Mouse (Mus musculus): ENCODE measurements at regions not wholly inside any gene's neighbourhood (a gene's known extent, or its start where the extent isn't known, plus 50 kb on each side); places are given as distances from the start of the nearest gene placed in this dataset.
"Not testable (repeated sequence)": the region's sequence is repeated elsewhere in the genome, so short reads cannot be mapped to it uniquely, and the experiment has no call there.

DNA sequence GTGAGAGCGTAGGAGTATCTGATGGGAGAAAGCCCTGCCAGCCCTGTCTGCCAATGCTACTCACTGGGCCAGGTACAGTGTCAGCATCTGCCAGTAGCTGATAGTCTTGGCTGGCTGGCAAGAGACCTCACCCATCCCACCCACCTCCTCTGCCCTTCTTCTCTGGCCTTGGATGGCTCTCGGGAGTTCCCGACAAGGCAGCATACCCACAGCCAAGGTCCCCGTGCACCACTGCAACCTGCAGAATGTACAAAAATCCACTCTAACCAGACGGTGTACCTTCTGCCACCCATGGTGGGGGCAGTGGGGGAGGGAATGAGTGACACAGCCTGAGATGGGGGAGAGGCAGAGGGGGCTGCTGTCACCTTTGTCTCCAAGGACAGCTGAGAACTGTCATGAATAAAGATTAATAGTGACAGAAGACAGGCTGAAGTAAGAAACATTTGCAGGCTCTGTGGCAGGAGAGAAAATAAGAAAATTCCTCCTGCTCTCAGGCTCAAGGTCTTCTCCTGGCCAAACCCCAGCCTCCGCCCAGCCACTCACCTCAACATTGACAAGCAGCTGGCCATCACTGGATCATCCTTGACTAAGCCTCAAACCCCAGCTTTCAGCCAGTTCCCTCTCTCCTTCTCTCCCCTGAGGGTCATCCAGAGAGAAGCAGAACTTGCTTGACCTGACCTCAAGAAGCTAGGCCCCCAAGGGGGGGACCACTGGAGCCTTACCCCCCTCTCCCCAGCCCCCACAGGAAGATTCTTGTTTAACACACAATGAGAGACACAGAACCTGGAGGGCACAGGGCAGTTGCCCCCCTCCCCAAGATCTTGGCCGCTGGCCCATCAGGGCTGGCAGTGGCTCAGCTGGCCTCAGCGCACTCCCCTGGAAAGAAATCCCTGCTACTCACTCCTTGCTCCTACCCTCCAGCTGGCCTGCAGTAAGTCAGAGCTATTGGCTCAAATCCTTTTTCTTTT is 73.7 kb downstream of the Cpn2 start:
- DNase-seq: peak; percentile 70

DNA sequence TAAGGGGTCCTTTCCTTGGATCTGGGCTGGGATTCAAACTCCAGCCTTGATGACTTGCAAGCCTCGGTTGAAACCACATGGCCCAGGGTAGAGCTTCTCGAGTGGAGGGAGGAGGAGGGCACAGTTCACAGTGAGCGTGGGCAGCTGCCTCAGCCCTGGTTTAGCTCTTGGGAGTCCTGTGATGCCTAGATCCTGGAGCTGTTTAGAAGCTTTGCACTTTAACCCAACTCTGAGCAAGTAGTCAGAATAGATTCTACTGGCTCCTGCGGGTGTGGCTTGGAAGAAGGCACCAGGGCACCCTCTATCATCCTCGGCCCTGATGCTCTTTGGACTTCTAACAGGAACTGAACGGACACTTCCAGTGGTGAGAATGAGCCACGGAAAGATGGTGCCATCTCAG is 72.5 kb downstream of the Cpn2 start:
- peak; percentile 16 for DNase-seq

DNA sequence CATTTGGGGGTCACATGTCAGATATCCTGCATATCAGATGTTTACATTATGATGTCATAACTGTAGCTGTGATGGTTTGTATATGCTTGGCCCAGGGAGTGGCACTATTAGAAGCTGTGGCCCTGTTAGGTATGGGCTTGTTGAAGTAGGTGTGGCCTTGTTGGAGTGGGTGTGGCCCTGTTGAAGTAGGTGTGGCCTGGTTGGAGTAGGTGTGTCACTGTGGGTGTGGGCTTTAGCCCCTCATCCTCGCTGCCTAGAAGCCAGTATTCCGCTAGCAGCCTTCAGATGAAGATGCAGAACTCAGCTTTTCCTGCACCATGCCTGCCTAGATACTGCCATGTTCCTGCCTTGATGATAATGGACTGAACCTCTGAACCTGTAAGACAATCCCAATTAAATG is 71.4 kb downstream of the Cpn2 start:
- DNase-seq: not testable (repeated sequence)

DNA sequence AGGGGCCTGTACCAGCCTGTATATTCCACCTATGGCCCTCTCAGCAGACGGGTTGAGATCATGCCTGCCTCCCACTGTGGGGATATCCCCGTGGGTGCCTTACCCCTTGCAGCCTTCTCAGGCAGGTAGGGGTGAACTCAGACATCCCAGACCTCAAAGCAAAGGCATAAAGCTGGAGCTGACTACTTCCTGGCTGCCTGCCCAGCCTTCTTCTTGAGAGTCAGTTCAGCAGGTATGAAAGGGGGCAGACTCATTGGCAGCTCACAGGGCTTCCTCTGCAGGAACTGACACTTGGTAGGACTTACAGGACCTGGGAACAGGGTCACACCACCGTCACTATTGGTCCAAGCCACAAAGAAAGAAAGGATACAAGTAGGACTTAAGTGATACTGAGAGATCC is 69.9 kb downstream of the Cpn2 start:
- no peak for DNase-seq

DNA sequence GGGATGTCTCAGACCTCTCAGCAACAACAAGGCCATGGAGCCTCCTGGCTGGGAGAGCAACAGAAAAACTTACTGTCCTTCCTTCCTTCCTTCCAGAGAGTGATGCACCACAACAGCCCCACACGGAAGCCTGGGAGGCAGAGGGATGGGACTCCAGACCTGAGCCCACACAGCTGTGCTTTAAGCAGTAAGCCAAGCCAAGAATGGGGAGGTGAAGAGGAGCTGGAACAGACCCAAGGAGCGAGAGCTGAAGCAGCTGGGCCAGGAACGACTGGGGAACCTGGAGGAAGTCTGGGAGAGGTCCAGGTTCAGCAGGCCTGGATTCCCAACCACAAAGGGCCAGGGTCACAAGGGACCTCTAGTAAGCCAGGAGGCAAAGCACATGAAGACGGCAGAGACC is 67.5 kb downstream of the Cpn2 start:
- DNase-seq: no peak

DNA sequence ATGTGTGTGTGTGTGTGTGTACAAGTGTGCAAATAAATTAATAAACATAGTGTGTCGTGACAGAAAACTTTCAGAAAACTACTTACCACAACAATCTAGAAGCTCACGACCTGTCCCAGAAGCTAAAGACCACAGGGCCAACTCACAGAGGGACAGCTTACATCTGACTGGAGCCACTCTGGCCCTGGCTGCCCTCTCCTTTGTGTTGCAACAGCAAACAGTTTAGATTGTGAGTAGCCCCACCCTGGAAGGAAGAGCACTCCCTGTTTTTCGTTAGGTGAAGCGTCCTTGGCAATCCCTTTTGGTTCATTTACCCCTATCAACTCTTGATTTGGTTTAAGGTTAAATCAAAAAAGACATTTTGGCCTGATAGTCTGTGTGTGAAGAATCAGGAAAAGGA is 63.2 kb downstream of the Cpn2 start:
- no peak for DNase-seq

DNA sequence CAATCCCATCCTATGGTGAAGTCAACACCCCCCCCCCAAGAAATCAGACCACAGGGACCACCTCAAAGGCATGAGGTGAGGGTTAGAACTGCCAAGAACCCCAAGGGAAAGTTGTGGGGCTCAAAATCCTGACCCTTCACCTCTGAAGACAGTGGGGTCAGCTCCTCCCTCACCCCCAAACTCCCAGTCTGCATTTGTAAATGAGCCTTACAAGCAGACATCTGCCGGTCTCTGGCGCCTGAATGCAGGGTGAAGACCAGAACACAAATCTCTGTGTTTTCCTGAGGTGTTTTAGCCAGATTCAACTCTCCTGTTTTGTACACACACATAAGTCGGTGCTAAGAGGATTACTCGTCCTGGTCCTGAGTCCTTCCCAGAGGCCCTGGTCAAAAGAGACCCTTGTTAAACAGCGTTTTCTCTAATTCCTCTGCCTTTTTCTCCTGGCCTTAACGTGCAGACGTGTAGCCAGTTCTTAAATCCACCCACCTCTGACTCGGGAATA is 61.9 kb downstream of the Cpn2 start:
- no peak for DNase-seq

DNA sequence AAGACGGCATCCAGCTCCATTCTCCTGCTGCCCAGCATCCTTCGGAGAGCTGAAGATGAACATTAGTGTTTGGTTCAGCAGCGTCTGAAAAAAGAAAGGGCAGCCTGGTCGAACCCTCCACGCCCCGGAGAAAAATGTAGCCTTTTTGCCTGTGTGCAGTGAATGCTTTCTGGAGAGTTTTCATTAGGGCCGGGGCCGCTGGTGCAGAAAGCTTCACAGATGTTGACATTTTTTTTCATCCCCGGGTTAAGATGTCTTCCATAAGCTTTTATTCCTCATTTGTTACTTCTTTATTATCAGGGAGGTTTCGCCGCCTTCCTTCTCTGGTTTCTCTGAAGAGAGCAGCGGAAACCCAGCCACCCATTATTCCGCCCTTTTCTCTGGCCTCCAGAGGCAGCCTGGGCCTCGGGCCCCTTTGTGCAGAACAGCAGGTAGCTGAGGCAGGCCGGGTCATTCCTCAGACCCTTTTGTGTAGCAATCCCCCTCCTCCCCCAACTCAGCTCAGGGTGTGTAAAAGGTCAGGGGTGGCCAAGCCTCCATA is 61.4 kb downstream of the Cpn2 start:
- DNase-seq: no peak
